Mouse (Mus musculus) liver, embryonic 13.5 days (tissue): Measurements from ENCODE around the gene Ccdc71. TPM values are rescaled to one million over a fixed set of nuclear protein-coding genes. Genes with fewer than 3 reads are reported as not detected.
A peak's percentile ranks its signal among the peaks of the same experiment; 100 is the strongest.

ENCODE experiments used
- ATAC-seq: fragments of 200-750 bp; cut with Nextera tagmentation; 2 replicates; pipeline ENCODE4 v1.8.0; 2017; ENCODE audit warnings: low read depth, mild to moderate bottlenecking, moderate number of reproducible peaks, moderate library complexity
- DNase-seq: peaks from one replicate; pipeline ENCODE4 v3.0.0; 2022
- H3K27ac ChIP-seq: fragments of 300-500 bp; sonication (generic); 2 replicates; pipeline ENCODE4 v1.5.1; 2015; ENCODE audit warnings: moderate library complexity, mild to moderate bottlenecking, inconsistent platforms
- H3K27me3 ChIP-seq: fragments of 300-500 bp; sonication (generic); 2 replicates; pipeline ENCODE4 v1.6.1; 2015; ENCODE audit warnings: mild to moderate bottlenecking, inconsistent platforms
- H3K36me3 ChIP-seq: fragments of 300-500 bp; sonication (generic); 2 replicates; pipeline ENCODE4 v1.6.1; 2015; ENCODE audit warnings: mild to moderate bottlenecking, inconsistent platforms
- H3K4me1 ChIP-seq: fragments of 300-500 bp; sonication (generic); replicated peaks from 2 replicates; pipeline ENCODE4 v1.6.1; 2015; ENCODE audit warnings: inconsistent platforms
- H3K4me2 ChIP-seq: fragments of 300-500 bp; sonication (generic); 2 replicates; pipeline ENCODE4 v1.6.1; 2015; ENCODE audit warnings: inconsistent platforms, mild to moderate bottlenecking, moderate library complexity
- H3K4me3 ChIP-seq: fragments of 300-500 bp; sonication (generic); replicated peaks from 2 replicates; pipeline ENCODE4 v1.5.1; 2015; ENCODE audit warnings: mild to moderate bottlenecking, inconsistent platforms
- H3K9ac ChIP-seq: fragments of 300-500 bp; sonication (generic); 2 replicates; pipeline ENCODE4 v1.6.1; 2015; ENCODE audit warnings: mild to moderate bottlenecking, inconsistent platforms
- H3K9me3 ChIP-seq: fragments of 300-500 bp; sonication (generic); replicated peaks from 2 replicates; pipeline ENCODE4 v1.6.1; 2016; ENCODE audit warnings: inconsistent platforms
- WGBS: fragments of 180-500 bp; shearing (Covaris S2); methylation state at CpG from one replicate; pipeline ENCODE4 v1.1.7; 2015; ENCODE audit not compliant: insufficient replicate concordance; 5-methylcytosine and 5-hydroxymethylcytosine counted together
- polyA plus RNA-seq: library from polyadenylated mRNA; unstranded; fragments of >200 nt; fragmentation: Nextera tagmentation; extraction: Ambion mirVana; gene quantifications from 2 replicates; pipeline ENCODE4 v1.2.1, GENCODE M21; 2015

Gene Ccdc71
- polyA plus RNA-seq = 23.5 and 26.0 TPM in 2 replicates

- H3K9ac ChIP-seq = peak within 1 kb of the TSS; percentile 90
- H3K27me3 ChIP-seq = no peaks in the 10 kb centered on the region
- peak within 1 kb of the TSS; percentile 91 for H3K27ac ChIP-seq
- peaks cover 47% of the 10 kb centered on the region for H3K4me1 ChIP-seq
- H3K4me3 ChIP-seq = peak within 1 kb of the TSS; percentile 91
- no peaks in the 10 kb centered on the region for H3K9me3 ChIP-seq
- peaks cover 32% of the 10 kb centered on the region for H3K36me3 ChIP-seq
- peak within 1 kb of the TSS; percentile 88 for H3K4me2 ChIP-seq
- DNase-seq = peak; percentile 78
- peak; percentile 78 for ATAC-seq
- under 1% methylated on average over 52 of the region's 52 CpGs for WGBS
These were observed at the start of gene Ccdc71 for GRCm38 (mm10) chr9:108460319-108461178. Gene Ccdc71, plus strand, starts transcription at chr9:108460527.

- H3K4me1 ChIP-seq = no peaks in the 10 kb centered on the region
- no peak overlapping the region for H3K4me2 ChIP-seq
- 70% methylated on average over 9 of the region's 9 CpGs for WGBS
- H3K27ac ChIP-seq = no peak overlapping the region
- no peak overlapping the region for H3K4me3 ChIP-seq
- no peaks in the 10 kb centered on the region for H3K9me3 ChIP-seq
- no peak for DNase-seq
- no peaks in the 10 kb centered on the region for H3K27me3 ChIP-seq
- H3K9ac ChIP-seq = no peak overlapping the region
- H3K36me3 ChIP-seq = no peaks in the 10 kb centered on the region
- no peak for ATAC-seq
These were observed 48.9 kb upstream of the Ccdc71 start for GRCm38 (mm10) chr9:108411381-108411942.

GRCm38 (mm10) chr9:108412221-108412620 lies 48.1 kb upstream of the Ccdc71 start:
- no peaks in the 10 kb centered on the region for H3K27me3 ChIP-seq
- H3K4me2 ChIP-seq = no peak overlapping the region
- H3K4me3 ChIP-seq = no peak overlapping the region
- no peaks in the 10 kb centered on the region for H3K9me3 ChIP-seq
- no peaks in the 10 kb centered on the region for H3K4me1 ChIP-seq
- H3K9ac ChIP-seq = no peak overlapping the region
- WGBS = 66% methylated on average over 1 of the region's 1 CpGs
- no peaks in the 10 kb centered on the region for H3K36me3 ChIP-seq
- ATAC-seq = no peak
- DNase-seq = no peak
- H3K27ac ChIP-seq = no peak overlapping the region

DNA sequence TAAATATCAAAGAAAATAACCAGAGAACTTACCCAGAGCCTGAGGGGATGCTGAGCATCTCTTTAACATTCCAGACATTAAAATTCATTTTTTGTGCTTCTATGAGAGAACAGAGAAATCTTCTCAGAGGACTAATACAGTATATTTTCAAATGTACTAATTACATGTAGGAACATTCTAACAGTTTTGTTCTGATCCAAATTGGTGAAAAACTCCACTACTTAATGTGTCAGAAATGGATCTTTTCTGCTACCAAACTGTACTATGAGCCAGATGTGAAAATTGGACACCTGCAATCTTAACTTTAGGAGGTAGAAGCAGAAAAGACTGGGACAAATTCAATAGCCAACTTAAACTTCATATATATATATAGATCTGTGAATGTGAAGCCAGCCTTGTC lies 31.9 kb upstream of the Ccdc71 start, which contains the start of gene Ccdc36:
Gene Ccdc36 (minus strand): TSS at position 101 of the 400 bp plus-strand sequence.
- Histone ChIP-seq H3K27me3 (no peaks in the 10 kb centered on the region), H3K4me2 (no peak within 1 kb of the TSS), H3K9ac (no peak within 1 kb of the TSS), H3K4me3 (no peak within 1 kb of the TSS), H3K4me1 (peaks cover 6% of the 10 kb centered on the region), H3K27ac (no peak within 1 kb of the TSS), H3K36me3 (no peaks in the 10 kb centered on the region), H3K9me3 (no peaks in the 10 kb centered on the region)
- no peak for DNase-seq
- no peak for ATAC-seq

DNA sequence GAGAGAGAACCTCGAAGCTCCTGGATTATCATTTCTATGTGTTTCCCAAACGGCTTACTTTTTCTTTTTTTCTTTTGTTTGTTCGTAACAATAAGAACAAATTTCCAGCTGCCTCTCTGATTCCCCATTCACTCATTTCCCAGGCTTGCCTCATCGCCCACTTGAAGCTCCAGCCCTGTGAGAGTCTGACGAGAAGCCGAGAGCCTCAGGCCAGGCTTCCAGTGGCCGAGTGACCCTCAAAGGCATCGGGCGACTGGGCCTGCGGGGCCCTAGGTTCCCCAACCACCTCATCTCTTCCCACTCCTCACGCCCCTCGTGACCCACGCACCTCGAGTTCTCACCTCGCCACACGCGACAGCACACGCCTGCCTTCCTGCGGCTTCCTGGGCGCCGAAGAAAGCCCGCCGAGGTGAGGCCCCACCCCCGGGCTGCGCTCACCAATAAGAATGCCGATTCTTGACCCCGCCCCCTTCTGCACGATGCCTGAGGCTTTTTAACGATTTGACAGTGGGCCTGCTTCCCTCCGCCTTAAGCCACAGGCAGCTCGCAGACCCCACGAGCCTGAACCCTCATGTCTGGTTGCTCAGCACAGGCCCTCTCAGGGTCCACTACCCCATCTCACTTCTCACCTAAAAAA lies 28.8 kb upstream of the Ccdc71 start:
- H3K4me3 ChIP-seq = no peak overlapping the region; the same call in 1 of the 2 replicates
- no peaks in the 10 kb centered on the region for H3K36me3 ChIP-seq
- no peak overlapping the region for H3K27ac ChIP-seq
- 43% methylated on average over 32 of the region's 32 CpGs for whole genome bisulfite sequencing
- H3K4me2 ChIP-seq = peak overlapping the region; percentile 49
- H3K9ac ChIP-seq = 0 out of 2 replicates have a peak overlapping the region, but pooled peaks have one; percentile 37
- peak; percentile 60 for ATAC-seq
- H3K9me3 ChIP-seq = no peaks in the 10 kb centered on the region
- H3K4me1 ChIP-seq = peaks cover 6% of the 10 kb centered on the region
- DNase-seq = peak; percentile 68
- H3K27me3 ChIP-seq = no peaks in the 10 kb centered on the region

GRCm38 (mm10) chr9:108436182-108436581 lies 24.1 kb upstream of the Ccdc71 start, which contains the start of gene BC048562:
Gene BC048562, plus strand, starts transcription at chr9:108436482.
- H3K4me2 ChIP-seq = no peak within 1 kb of the TSS
- WGBS = 56% methylated on average over 3 of the region's 3 CpGs
- no peak within 1 kb of the TSS for H3K27ac ChIP-seq
- ATAC-seq (no peak), DNase-seq (no peak)
- H3K27me3 ChIP-seq = no peaks in the 10 kb centered on the region
- no peak within 1 kb of the TSS for H3K9ac ChIP-seq
- H3K4me3 ChIP-seq = no peak within 1 kb of the TSS
- no peaks in the 10 kb centered on the region for H3K9me3 ChIP-seq
- peaks cover 6% of the 10 kb centered on the region for H3K4me1 ChIP-seq
- no peaks in the 10 kb centered on the region for H3K36me3 ChIP-seq

DNA sequence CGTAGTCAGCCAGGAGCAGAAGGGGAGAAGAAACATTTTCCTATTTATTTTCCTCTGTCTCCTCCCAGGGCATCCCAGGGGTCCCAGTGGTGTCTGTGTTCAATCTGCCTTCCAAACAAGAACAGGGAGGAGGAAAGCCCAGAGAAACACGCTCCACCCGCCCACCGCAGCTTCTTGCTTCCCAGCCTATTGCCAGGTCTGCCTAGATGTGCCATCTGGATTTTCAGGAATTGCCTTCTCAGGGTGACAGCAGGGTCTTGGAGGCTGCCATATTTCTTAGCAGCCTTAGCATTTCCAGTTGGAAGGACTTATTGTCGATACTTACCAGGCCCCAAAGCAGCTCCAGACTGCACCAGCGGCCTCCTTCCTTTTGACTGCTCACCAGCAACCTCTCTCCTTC lies 21.2 kb upstream of the Ccdc71 start:
- WGBS = 72% methylated on average over 6 of the region's 6 CpGs
- ATAC-seq = no peak
- no peak for DNase-seq
- Histone ChIP-seq H3K4me1 (peaks cover 4% of the 10 kb centered on the region), H3K4me2 (no peak overlapping the region), H3K9ac (no peak overlapping the region), H3K4me3 (no peak overlapping the region), H3K9me3 (no peaks in the 10 kb centered on the region), H3K27me3 (no peaks in the 10 kb centered on the region), H3K36me3 (no peaks in the 10 kb centered on the region), H3K27ac (no peak overlapping the region)

GRCm38 (mm10) chr9:108440485-108440884 lies 19.8 kb upstream of the Ccdc71 start:
- Histone ChIP-seq H3K9ac (no peak overlapping the region), H3K9me3 (no peaks in the 10 kb centered on the region), H3K4me3 (no peak overlapping the region), H3K36me3 (no peaks in the 10 kb centered on the region), H3K4me1 (peaks cover 5% of the 10 kb centered on the region), H3K27ac (no peak overlapping the region), H3K4me2 (no peak overlapping the region), H3K27me3 (no peaks in the 10 kb centered on the region)
- 48% methylated on average over 5 of the region's 5 CpGs for WGBS
- no peak for DNase-seq
- ATAC-seq = no peak

DNA sequence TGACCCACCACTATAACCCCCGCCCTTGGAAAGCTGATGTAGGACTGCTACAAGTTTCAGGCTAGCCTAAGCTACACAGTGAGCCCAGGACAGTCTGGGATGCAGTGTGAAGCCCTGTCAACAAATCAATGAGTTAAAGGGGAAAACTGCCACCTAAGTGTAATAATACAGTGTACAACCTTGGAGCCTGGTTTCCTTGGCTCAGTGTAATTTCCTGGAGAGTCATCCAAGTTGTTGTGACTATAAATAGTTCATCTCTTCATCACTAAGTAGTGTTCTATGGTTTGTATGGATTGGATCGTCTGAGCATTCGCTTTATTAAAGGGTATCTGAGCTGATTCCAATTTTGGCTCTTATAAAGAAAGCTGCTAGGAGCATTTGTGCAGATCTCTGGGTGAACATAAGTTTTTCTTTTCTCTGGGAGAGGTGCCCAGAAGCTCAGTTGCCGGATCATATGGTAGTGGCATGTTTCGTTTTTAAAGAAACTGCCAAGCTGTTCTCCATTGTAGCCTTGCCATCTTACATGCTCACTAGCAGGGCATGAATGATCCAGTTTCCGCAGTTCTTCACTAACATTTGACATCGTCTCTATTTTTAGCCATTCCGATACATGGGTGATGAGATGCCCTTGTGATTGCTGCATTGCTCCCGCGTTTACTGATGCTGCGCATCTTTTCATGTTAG lies 18.9 kb upstream of the Ccdc71 start:
- Histone ChIP-seq H3K9me3 (no peaks in the 10 kb centered on the region), H3K4me1 (peaks cover 5% of the 10 kb centered on the region), H3K4me2 (no peak overlapping the region), H3K4me3 (no peak overlapping the region), H3K36me3 (no peaks in the 10 kb centered on the region), H3K27ac (no peak overlapping the region), H3K9ac (no peak overlapping the region), H3K27me3 (no peaks in the 10 kb centered on the region)
- WGBS = 80% methylated on average over 11 of the region's 11 CpGs
- ATAC-seq (no peak), DNase-seq (no peak)

- no peaks in the 10 kb centered on the region for H3K9me3 ChIP-seq
- no peak overlapping the region for H3K9ac ChIP-seq
- no peaks in the 10 kb centered on the region for H3K27me3 ChIP-seq
- H3K4me2 ChIP-seq = no peak overlapping the region
- H3K36me3 ChIP-seq = peaks cover 18% of the 10 kb centered on the region
- ATAC-seq (no peak), DNase-seq (no peak)
- peaks cover 13% of the 10 kb centered on the region for H3K4me1 ChIP-seq
- H3K4me3 ChIP-seq = no peak overlapping the region
- no peak overlapping the region for H3K27ac ChIP-seq
- 38% methylated on average over 9 of the region's 9 CpGs for WGBS
These were observed 15.2 kb upstream of the Ccdc71 start for GRCm38 (mm10) chr9:108445125-108445524.

- no peak for ATAC-seq
- peak overlapping the region; percentile 41; the same call in 1 of the 2 replicates for H3K27ac ChIP-seq
- H3K9ac ChIP-seq = peak overlapping the region; percentile 75; the same call in 1 of the 2 replicates
- H3K4me1 ChIP-seq = peaks cover 55% of the 10 kb centered on the region
- H3K4me2 ChIP-seq = peak overlapping the region; percentile 99
- H3K4me3 ChIP-seq = peak overlapping the region; percentile 70
- no peaks in the 10 kb centered on the region for H3K27me3 ChIP-seq
- DNase-seq = peak; percentile 16
- WGBS = 74% methylated on average over 4 of the region's 4 CpGs
- H3K9me3 ChIP-seq = no peaks in the 10 kb centered on the region
- H3K36me3 ChIP-seq = peaks cover 18% of the 10 kb centered on the region
These were observed 10.5 kb upstream of the Ccdc71 start for GRCm38 (mm10) chr9:108449860-108450259.
